Mouse (Mus musculus) midbrain, embryonic 13.5 days (tissue): Measurements from ENCODE around the gene Cxcl1. TPM values are rescaled to one million over a fixed set of nuclear protein-coding genes. Genes with fewer than 3 reads are reported as not detected.
A peak's percentile ranks its signal among the peaks of the same experiment; 100 is the strongest.
"Not testable (repeated sequence)": the region's sequence is repeated elsewhere in the genome, so short reads cannot be mapped to it uniquely, and the experiment has no call there.

Source experiments
- ATAC-seq: fragments of 200-750 bp; cut with Nextera tagmentation; 2 replicates; pipeline ENCODE4 v1.8.0; 2017; ENCODE audit warnings: mild to moderate bottlenecking, moderate TSS enrichment, moderate library complexity
- H3K27ac ChIP-seq: fragments of 300-500 bp; sonication (generic); 2 replicates; pipeline ENCODE4 v1.5.1; 2015; ENCODE audit warnings: inconsistent platforms, mild to moderate bottlenecking, moderate library complexity
- H3K27me3 ChIP-seq: fragments of 300-500 bp; sonication (generic); 2 replicates; pipeline ENCODE4 v1.6.1; 2015; ENCODE audit warnings: mild to moderate bottlenecking, inconsistent platforms
- H3K36me3 ChIP-seq: fragments of 300-500 bp; sonication (generic); 2 replicates; pipeline ENCODE4 v1.6.1; 2015; ENCODE audit warnings: mild to moderate bottlenecking, inconsistent platforms
- H3K4me1 ChIP-seq: fragments of 300-500 bp; sonication (generic); replicated peaks from 2 replicates; pipeline ENCODE4 v1.6.1; 2015; ENCODE audit warnings: inconsistent platforms
- H3K4me2 ChIP-seq: fragments of 300-500 bp; sonication (generic); replicated peaks from 2 replicates; pipeline ENCODE4 v1.6.1; 2015; ENCODE audit warnings: moderate library complexity, mild to moderate bottlenecking, inconsistent platforms
- H3K4me3 ChIP-seq: fragments of 300-500 bp; sonication (generic); replicated peaks from 2 replicates; pipeline ENCODE4 v1.5.1; 2015; ENCODE audit warnings: mild to moderate bottlenecking, inconsistent platforms
- H3K9ac ChIP-seq: fragments of 300-500 bp; sonication (generic); replicated peaks from 2 replicates; pipeline ENCODE4 v1.6.1; 2015; ENCODE audit warnings: mild to moderate bottlenecking, inconsistent platforms
- H3K9me3 ChIP-seq: fragments of 300-500 bp; sonication (generic); 2 replicates; pipeline ENCODE4 v1.6.1; 2016; ENCODE audit warnings: mild to moderate bottlenecking, inconsistent platforms
- WGBS: fragments of 180-500 bp; shearing (Covaris S2); methylation state at CpG from one replicate; pipeline ENCODE4 v1.1.7; 2015; 5-methylcytosine and 5-hydroxymethylcytosine counted together
- polyA plus RNA-seq: library from polyadenylated mRNA; unstranded; fragments of >200 nt; fragmentation: Nextera tagmentation; extraction: Ambion mirVana; gene quantifications from 2 replicates; pipeline ENCODE4 v1.2.1, GENCODE M21; 2015

Cxcl1 gene
- polyA plus RNA-seq: 0.22 TPM in 1 of 2 replicates, not detected in the other

DNA sequence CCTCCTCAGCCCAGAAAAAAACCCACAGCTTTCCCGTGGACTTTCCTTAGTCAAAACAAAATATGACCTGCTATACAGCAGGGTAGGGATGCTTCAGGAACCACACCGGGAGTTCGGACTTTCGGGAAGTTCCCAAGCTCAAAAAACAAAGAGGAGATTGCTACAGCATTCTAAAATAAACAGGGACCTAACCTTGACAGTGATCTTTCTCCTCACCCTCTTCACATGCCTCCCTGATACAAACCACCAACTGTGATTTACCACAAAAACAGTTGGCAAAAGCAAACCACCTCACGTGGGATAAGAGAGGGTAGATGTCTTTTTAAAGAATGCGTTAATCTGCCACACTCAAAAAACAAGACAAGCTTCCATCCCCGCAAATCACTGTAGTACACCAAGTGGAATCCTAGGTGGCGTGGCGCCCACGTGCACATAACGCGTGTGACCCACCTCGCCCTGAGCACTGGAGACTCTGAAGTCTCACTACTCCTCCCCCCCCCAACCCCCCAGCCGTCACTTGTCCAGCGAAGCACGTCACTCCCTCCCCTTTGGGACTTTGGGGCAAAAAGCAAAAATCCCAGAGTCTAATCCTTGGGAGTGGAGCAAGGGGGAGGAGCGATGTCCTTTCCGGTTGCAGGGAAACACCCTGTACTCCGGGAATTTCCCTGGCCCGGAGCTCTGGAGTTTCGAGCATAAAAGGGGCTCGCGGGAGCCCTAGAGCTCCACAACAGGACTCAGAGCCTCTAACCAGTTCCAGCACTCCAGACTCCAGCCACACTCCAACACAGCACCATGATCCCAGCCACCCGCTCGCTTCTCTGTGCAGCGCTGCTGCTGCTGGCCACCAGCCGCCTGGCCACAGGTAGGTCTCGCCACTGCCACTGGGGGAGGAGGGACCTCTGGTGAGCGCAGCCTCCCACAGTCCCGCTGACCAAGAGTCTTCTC lies at the start of gene Cxcl1:
Gene Cxcl1, plus strand, starts transcription at position 723 of the 945 bp plus-strand sequence.
- 6% methylated on average over 30 of the region's 30 CpGs for WGBS
- H3K4me2 ChIP-seq: peak within 1 kb of the TSS; percentile 90
- peak within 1 kb of the TSS; percentile 50 for H3K4me3 ChIP-seq
- H3K4me1 ChIP-seq: peaks cover 11% of the 10 kb centered on the region; the same call in 1 of the 2 replicates
- H3K36me3 ChIP-seq: no peaks in the 10 kb centered on the region
- no peak within 1 kb of the TSS for H3K27ac ChIP-seq
- peak within 1 kb of the TSS; percentile 59 for H3K9ac ChIP-seq
- H3K27me3 ChIP-seq: no peaks in the 10 kb centered on the region
- peak; percentile 88 for ATAC-seq
- no peaks in the 10 kb centered on the region for H3K9me3 ChIP-seq

DNA sequence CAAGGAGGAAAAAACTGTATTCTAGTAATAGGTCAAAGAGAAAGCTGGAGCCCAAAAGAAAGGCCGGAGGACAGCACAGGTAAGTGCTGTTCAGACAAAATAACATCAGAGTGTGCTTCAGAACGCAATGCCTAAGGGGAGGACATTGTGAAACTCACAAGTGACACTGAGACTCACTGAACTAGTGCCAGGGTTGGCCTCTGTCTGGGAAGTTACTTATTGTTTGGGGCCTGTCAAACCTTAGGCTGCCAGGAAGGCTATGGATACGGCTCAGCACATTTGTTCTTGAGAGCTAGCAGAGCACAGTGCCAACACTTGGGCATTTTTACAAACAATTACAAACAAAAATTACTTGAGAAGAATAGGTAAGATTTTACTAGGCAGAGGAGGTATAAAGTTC lies 47.1 kb upstream of the Cxcl1 start:
- Histone ChIP-seq H3K4me2 (no peak overlapping the region), H3K4me3 (no peak overlapping the region), H3K36me3 (no peaks in the 10 kb centered on the region), H3K27ac (no peak overlapping the region), H3K27me3 (no peaks in the 10 kb centered on the region), H3K9ac (no peak overlapping the region), H3K9me3 (no peaks in the 10 kb centered on the region), H3K4me1 (no peaks in the 10 kb centered on the region)
- 81% methylated on average over 3 of the region's 3 CpGs for WGBS
- no peak for ATAC-seq

DNA sequence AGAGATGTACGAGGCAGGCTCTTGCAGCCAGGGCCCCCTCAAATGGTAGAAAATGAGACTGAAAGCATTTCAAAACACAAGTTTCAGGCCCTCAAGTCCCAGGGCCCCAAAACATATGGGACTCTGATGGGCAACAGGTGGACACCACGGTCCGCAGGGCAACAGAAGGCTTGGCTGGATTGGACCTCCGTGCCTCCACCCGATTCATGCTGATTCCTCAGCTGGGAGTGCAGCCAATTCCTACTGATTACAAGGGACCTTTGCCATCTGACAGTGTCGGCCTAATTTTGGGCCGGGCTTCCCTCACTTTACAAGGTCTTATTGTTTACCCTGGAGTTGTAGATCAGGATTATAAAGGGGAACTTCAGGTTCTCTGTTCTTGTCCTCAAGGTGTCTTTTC lies 40.9 kb upstream of the Cxcl1 start:
- not testable (repeated sequence) for H3K4me1 ChIP-seq, ATAC-seq, H3K36me3 ChIP-seq, H3K27ac ChIP-seq, H3K4me3 ChIP-seq, H3K9me3 ChIP-seq, H3K9ac ChIP-seq, H3K4me2 ChIP-seq, H3K27me3 ChIP-seq
- WGBS: 91% methylated on average over 7 of the region's 7 CpGs

DNA sequence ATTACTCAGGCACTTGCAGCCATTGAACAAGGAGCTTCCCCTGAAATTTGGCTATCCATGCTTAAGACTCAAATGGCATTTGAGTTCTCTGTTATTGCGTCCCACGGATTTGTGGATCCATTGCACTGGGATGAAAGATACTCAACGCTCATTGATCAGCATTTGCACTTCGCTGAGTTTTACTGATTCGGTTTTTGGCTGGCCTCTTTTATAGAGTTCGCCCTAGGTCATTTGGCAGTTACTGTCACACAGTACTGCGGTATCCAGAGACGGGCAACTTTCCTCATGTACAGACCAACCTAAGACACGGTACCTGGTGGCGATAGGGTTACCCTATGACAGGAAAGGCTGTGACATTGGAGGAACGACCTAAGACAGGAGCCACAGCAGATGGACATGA lies 39.6 kb upstream of the Cxcl1 start:
- H3K27me3 ChIP-seq, H3K27ac ChIP-seq, H3K36me3 ChIP-seq, ATAC-seq, H3K4me1 ChIP-seq, H3K4me3 ChIP-seq, H3K9me3 ChIP-seq, H3K4me2 ChIP-seq, H3K9ac ChIP-seq: not testable (repeated sequence)
- WGBS: 97% methylated on average over 11 of the region's 11 CpGs

DNA sequence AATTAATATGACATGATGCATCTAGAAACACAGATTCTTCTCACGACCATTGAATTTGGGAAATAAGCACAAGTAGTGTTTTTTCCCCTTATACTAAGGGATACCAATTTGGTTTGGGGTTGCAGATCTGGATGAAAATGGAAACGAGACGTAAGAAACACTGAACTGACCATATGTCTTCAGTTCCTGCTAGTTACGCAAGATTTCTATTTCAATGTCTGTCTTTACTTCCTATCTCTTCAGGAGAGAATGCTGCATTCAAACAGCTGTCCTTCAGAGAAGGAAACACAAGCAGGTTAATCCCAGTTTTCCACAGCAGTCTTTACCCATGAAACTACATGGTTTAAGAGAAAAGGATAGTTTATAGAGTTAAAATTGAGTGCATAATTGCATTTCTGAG lies 37.8 kb upstream of the Cxcl1 start:
- 89% methylated on average over 4 of the region's 4 CpGs for WGBS
- Histone ChIP-seq H3K4me1 (no peaks in the 10 kb centered on the region), H3K9me3 (no peaks in the 10 kb centered on the region), H3K27ac (no peak overlapping the region), H3K27me3 (no peaks in the 10 kb centered on the region), H3K9ac (no peak overlapping the region), H3K36me3 (no peaks in the 10 kb centered on the region), H3K4me2 (no peak overlapping the region), H3K4me3 (no peak overlapping the region)
- ATAC-seq: no peak

DNA sequence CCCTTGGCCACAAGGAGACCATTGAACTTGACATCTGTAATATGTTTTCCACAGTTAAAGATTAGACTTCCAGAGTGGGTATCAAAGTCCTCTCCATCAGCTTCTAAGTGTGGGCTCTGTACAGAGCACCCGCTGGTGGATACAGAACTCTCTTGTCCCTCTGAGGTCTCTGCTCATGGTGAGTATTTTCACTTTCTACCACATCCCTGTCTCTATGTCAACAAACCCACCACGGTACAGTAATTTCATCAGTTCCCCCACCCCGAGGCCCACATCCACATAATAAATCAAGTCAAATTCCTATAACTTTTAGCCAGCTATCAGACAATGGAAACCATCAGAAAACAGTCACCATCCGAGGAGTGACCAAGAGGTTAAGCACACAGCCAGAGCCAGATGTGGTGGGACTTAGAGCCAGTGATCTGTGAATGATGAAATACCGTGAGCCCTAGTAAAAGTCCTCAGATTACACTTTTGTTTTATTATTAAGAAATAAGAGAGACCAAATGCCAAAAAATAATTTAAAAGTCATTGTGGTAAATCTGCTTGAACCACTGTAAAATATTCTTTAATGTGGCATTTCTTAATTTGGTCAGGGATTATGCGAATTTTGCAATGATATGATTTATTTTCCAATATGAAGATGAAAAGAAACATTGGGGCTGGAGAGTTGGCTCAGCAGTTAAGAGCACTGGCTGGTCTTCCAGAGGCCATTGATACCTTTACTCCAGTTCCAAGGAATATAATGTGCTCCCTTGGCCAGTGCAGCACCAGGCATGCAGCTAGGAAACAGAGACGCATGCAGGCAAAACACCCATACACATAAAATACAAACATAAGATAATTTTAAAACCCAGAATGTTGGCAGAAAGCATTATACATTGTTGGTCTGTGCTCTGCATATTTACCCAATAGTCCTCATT lies 35.5 kb upstream of the Cxcl1 start:
- H3K4me1 ChIP-seq: no peaks in the 10 kb centered on the region
- no peak overlapping the region for H3K4me3 ChIP-seq
- no peak overlapping the region for H3K27ac ChIP-seq
- 84% methylated on average over 7 of the region's 7 CpGs for WGBS
- H3K9ac ChIP-seq: no peak overlapping the region
- ATAC-seq: no peak
- H3K27me3 ChIP-seq: no peaks in the 10 kb centered on the region
- H3K4me2 ChIP-seq: no peak overlapping the region
- H3K36me3 ChIP-seq: no peaks in the 10 kb centered on the region
- H3K9me3 ChIP-seq: no peaks in the 10 kb centered on the region

DNA sequence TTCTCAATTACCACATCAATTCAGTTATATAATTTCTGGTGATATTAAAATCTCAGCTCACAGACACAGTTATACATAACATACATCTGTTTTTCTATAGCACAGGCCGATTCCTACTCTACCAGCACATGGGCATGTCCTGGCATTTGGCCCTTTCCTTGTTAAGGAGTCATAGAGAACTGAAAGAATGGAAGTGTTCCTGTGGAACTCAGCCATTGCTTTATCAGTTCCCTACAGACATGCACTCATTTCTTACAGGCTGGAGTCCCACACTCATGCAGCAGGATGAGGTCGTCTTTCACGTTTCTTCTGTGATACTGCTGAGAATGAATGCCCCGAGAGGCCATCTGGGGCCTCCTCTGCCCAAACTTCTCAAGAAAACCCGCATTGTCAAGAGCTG lies 33.6 kb upstream of the Cxcl1 start:
- WGBS: 84% methylated on average over 5 of the region's 5 CpGs

DNA sequence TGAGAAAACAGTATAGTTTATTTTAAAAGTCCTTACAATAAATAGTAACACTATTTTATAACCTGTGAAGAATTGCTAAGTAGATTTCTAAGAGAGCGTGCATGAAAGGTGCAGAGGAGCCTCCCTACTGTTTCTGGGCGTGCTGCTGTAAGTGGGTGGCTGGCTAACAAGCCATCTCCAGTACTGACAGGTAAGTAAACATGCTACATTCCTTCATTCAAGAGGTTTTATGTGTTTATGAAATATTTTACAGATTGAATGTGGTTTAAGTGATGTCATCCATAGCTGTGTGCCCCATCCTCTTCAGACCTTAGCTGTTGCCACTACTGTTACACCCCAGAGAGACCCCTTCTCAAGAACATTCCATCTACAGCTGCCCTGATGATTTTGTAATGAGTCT lies 32.6 kb upstream of the Cxcl1 start:
- Histone ChIP-seq H3K27me3 (no peaks in the 10 kb centered on the region), H3K4me2 (no peak overlapping the region), H3K4me3 (no peak overlapping the region), H3K9me3 (no peaks in the 10 kb centered on the region), H3K27ac (no peak overlapping the region), H3K9ac (no peak overlapping the region), H3K4me1 (no peaks in the 10 kb centered on the region), H3K36me3 (no peaks in the 10 kb centered on the region)
- ATAC-seq: no peak
- 90% methylated on average over 2 of the region's 2 CpGs for WGBS

More for the DNA sequence above, 33.6 kb upstream of the Cxcl1 start:
- Histone ChIP-seq H3K9me3 (no peaks in the 10 kb centered on the region), H3K36me3 (no peaks in the 10 kb centered on the region), H3K9ac (no peak overlapping the region), H3K4me1 (no peaks in the 10 kb centered on the region), H3K4me2 (no peak overlapping the region), H3K27ac (no peak overlapping the region), H3K27me3 (no peaks in the 10 kb centered on the region), H3K4me3 (no peak overlapping the region)
- ATAC-seq: no peak

DNA sequence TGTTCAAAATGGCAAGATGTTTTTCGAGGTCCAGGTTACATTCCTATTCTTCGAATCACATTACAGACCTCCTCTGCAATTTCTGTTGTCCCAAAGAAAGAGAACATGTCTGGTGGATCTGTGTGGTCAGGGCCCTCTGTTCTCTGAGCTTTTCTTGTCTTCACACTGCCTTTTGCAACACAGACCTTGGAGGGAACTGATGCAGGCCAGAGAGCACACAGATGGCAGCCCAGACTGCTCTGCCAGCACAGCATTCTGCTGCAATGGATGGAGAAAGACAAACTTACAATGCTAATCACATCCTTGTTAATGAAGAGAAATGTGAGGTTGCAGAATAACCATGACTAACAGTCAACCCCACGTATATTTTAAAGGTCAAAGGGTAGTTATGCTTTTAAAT lies 32.0 kb upstream of the Cxcl1 start:
- H3K36me3 ChIP-seq: no peaks in the 10 kb centered on the region
- H3K4me3 ChIP-seq: no peak overlapping the region
- no peaks in the 10 kb centered on the region for H3K9me3 ChIP-seq
- ATAC-seq: no peak
- H3K4me1 ChIP-seq: no peaks in the 10 kb centered on the region
- no peak overlapping the region for H3K4me2 ChIP-seq
- no peak overlapping the region for H3K27ac ChIP-seq
- 78% methylated on average over 3 of the region's 3 CpGs for WGBS
- no peak overlapping the region for H3K9ac ChIP-seq
- H3K27me3 ChIP-seq: no peaks in the 10 kb centered on the region

DNA sequence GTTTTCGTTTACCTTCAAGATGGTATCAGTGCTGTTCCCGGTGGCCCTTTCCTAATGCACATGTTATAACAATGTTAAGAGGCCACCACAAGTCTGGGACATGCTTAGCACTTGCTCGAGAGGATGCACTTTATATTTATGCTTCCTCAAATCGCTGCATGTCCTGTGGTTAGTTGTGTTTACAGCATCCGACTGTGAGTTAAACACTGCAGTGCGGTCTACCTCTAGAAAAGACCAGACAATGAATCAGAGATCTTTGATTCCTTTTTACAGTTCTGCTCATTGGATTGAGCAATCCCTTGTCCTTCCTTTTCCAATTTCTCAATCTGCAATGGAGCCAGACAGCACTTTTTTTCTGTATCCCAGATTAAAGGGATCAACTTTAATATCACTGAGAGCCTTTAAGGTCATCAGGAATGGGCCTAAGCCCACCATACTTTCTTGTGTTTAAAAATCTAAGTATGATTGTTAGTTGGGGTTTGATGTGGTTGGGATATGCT lies 29.1 kb upstream of the Cxcl1 start:
- H3K27ac ChIP-seq: no peak overlapping the region
- no peak overlapping the region for H3K4me3 ChIP-seq
- no peak for ATAC-seq
- H3K27me3 ChIP-seq: no peaks in the 10 kb centered on the region
- no peak overlapping the region for H3K9ac ChIP-seq
- no peaks in the 10 kb centered on the region for H3K36me3 ChIP-seq
- no peak overlapping the region for H3K4me2 ChIP-seq
- WGBS: 90% methylated on average over 6 of the region's 6 CpGs
- H3K9me3 ChIP-seq: no peaks in the 10 kb centered on the region
- no peaks in the 10 kb centered on the region for H3K4me1 ChIP-seq

DNA sequence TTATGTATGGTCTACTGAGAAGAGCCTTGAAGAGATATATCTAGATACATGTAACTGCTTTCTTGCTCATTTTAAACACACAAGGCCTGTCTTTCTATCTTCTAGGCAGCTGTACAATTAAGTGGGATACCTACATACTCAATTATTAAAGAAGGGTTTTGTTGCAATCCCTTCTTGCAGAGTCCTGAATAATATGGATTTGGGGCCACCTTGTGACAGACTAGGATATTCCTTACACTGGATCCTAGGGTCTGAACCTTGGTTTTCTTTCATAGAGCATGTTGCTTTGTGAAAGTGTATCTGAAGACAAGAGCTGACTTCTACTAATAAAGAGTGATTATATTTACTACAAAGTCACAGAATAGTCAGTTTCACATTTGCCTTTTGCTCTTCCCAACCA lies 24.3 kb upstream of the Cxcl1 start:
- H3K4me1 ChIP-seq: no peaks in the 10 kb centered on the region
- H3K9ac ChIP-seq: no peak overlapping the region
- H3K27ac ChIP-seq: no peak overlapping the region

DNA sequence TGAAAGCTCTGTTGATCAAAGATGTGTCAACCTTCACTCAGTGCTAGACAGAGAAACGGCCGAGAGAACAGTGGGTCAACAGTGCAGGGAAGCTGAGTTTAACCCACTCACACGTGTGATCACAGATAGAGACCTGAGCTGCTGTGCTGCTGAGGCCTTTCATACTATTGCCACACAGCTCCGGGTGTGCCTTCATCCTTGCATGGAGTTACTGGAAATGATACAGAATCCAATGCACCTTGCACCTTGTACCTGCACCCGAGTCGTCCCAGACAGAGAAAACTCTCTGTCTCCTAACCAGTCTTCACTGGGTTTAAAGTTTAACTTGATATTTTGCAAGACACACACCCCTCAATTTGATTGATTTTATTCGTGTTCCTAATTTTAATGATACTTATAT lies 18.7 kb upstream of the Cxcl1 start:
- no peaks in the 10 kb centered on the region for H3K27me3 ChIP-seq
- H3K4me2 ChIP-seq: no peak overlapping the region
- no peak for ATAC-seq
- no peak overlapping the region for H3K4me3 ChIP-seq
- H3K9me3 ChIP-seq: no peaks in the 10 kb centered on the region
- H3K27ac ChIP-seq: no peak overlapping the region
- no peaks in the 10 kb centered on the region for H3K4me1 ChIP-seq
- H3K36me3 ChIP-seq: no peaks in the 10 kb centered on the region
- 82% methylated on average over 7 of the region's 7 CpGs for WGBS
- H3K9ac ChIP-seq: no peak overlapping the region

More for the DNA sequence above, 24.3 kb upstream of the Cxcl1 start:
- ATAC-seq: no peak
- Histone ChIP-seq H3K9me3 (no peaks in the 10 kb centered on the region), H3K4me3 (no peak overlapping the region), H3K27me3 (no peaks in the 10 kb centered on the region), H3K36me3 (no peaks in the 10 kb centered on the region), H3K4me2 (no peak overlapping the region)
